Mouse (Mus musculus) regulatory T cell (primary cell): ENCODE data around the gene A530032D15Rik.
"Not testable (repeated sequence)": the region's sequence is repeated elsewhere in the genome, so short reads cannot be mapped to it uniquely, and the experiment has no call there.

ENCODE experiments used
- in situ Hi-C: fragments of 300-600 bp; cut with MboI, MseI; formaldehyde crosslinking; loops from one replicate; pipeline ENCODE4 v1.15.1; 2025; ENCODE audit warnings: high pct_unique_total_duplicates

Gene A530032D15Rik

DNA sequence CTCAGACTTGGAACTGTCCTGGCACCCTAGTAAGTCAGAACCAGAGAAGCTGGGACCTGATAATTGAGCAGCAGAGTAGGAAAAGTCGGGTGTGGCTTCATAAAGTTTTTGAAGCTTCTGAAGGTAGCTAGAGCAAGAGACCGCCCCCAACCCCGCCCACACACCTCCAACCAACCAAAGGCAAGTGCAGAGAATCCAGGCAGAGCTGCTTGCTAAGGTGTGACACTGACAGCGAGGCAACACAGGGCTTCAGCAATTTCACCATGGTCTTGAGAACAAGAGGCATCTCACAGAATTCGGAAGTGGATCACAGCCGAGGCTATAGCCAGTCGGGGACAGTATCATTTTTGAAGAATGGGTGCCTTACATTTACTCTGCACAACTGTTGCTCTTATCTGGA, at the start of gene A530032D15Rik:
Gene A530032D15Rik (minus strand): TSS at position 101 of the 400 bp plus-strand sequence.
- in situ Hi-C loops: loop anchor here (5.0 to 25.0 kb wide), 4 partner anchors 163 to 753 kb away; partner anchors contain the start of genes C130026I21Rik and Sp110

DNA sequence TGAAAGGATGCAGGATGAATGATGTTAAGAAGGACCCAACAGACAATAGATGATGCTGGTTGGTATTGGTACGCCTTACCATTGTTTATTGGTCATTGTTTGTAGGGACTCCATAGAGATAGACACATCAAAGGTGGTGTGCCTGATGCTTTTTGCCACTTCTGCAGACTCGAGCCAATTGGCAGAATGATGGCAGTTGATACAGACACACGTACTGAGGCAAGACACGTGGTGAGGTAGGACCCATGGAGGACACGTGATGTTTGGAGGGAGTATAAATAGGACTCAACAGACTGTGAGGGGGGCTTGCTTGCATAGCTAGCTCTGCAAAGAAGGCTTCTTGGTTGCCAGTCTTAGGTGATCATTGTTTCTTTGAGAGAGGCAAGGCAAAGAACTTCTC, 45.5 kb upstream of the A530032D15Rik start:
- in situ Hi-C loops: not testable (repeated sequence)

DNA sequence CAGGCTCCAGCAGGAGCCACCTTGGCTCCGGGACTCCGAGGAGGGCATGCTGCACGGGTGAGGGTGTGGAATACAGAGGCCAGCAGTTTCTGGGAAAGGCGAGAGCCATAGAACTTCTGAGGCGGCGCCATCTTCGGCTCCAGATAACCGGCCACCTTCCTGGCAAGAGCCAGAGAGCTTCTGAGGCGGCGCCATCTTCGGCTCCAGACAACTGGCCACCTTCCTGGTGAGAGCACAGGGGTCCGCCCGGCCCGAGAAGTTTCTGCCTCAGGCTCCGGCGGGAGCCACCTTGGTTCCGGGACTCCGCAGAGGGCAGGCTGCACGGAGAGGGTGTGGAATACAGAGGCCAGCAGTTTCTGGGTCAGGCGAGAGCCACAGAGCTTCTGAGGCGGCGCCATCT, 24.0 kb upstream of the A530032D15Rik start:
- in situ Hi-C loops: loop anchor here (10.0 kb wide), 1 partner anchor 331 kb away; no protein-coding TSS in a partner anchor

DNA sequence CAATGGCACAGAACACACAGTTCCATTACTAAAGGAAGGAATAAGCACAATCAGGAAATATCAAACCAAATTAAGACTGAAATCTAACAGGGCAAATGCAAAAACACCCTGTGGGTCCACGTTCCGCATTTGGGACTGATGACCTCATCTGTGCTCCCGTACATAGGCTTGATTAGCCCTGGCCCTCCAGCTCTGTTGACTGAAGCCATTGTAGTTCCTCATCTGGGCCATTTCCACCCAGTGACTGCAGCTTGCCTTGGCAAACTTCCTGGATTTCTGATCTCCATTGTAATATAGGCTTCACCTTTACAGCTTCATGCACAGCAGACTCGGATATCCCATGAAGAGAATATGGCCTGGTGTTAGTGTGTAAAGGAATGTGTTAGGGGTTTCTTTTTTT, 12.2 kb upstream of the A530032D15Rik start:
- in situ Hi-C loops: loop anchor here (25.0 kb wide), 2 partner anchors 640 to 740 kb away; no protein-coding TSS in a partner anchor

DNA sequence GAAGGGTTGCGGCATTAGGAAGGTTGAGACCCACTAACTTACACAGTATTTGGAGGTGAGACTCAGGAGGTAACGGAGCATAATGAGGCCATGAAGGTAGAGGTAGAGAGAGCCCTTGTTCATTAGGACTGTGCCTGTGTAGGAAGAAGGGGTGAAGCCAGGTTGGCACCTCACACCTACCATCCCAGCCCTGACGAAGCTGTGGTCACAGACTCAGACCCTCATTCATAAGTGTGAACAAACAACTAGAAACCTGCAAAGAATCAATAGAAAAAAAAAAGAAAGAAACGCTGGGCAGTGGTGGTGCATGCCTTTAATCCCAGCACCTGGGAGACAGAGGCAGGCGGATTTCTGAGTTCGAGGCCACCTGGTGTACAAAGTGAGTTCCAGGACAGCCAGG, 8.7 kb upstream of the A530032D15Rik start:
- in situ Hi-C loops: loop anchor here (5.0 to 25.0 kb wide), 4 partner anchors 126 to 744 kb away; no protein-coding TSS in a partner anchor

DNA sequence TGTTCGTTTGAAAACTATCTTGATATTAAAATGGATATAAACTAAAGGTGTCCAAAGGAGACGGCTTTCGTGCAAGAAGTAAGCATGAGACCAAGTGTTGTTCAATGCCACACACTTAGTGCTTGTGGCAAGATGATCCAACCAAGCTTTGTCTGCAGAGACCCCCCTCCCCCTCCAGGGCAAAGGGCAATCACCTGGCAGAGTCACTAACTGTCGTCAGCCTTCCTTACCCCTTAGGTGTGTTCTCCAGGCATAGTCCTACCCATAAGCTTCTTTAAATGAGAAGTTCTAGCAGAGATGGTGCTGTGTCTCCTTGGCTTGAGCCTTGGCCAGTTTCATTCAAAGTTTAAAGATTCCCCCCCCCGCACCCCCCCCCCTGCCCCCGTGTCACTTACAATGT, 7.9 kb upstream of the A530032D15Rik start:
- in situ Hi-C loops: loop anchor here (5.0 to 25.0 kb wide), 4 partner anchors 125 to 745 kb away; no protein-coding TSS in a partner anchor

DNA sequence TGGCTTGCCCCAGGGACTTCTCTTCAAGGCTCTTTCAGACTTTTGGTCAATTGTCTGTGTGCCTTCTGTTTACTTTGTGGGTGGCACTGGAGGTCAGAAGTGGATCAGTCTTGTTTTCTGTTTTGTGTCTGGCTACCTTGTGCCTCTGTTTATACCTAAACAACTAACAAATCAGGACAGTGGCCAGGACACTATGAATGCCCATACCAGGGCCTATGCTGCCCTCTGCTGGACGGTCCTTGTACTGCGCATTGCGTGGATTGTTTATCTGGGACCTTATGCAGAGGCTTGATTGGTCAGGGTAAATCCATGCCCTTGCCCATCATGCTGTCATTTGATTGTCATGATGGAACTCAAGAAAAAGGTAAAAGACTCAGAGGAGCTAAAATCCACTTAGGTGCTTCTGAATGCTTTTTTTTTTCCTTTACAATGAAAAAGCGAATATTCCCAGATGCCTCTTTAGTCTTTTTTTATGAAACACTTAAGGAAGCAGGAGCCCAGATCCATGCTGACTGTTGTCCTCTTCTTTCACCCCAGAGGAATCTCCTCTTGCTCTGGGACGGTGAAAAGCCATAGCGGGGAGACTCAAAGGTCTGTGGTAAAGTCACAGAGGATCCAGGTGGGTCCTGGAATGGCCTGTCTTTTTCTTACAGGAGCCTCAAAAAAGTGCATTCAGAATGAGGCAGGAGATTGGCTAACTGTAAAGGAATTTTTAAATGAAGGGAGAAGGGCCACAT, 5.2 kb upstream of the A530032D15Rik start:
- in situ Hi-C loops: loop anchor here (5.0 to 25.0 kb wide), 6 partner anchors 123 to 747 kb away; partner anchors contain the start of genes C130026I21Rik and Sp110

DNA sequence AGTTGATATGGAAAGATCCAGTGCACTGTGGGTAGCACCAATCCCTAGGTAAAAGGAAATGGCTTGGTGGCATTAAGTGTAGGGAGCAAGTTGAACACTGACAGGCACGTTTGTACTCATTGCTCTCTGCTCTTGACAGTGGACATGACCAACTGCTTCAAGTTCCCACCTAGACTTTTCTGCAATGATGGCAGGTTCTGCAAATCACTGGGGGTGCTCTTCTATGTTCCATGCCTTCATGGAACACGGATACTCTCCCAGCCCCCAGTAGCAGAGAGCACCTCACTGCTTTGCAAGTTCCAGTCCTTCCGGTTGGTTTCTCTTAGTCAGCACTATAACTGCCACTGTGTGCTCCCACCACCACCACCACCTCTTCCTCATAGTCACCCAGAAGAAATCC, 4.4 kb upstream of the A530032D15Rik start:
- in situ Hi-C loops: loop anchor here (5.0 to 25.0 kb wide), 4 partner anchors 158 to 748 kb away; partner anchors contain the start of genes C130026I21Rik and Sp110

DNA sequence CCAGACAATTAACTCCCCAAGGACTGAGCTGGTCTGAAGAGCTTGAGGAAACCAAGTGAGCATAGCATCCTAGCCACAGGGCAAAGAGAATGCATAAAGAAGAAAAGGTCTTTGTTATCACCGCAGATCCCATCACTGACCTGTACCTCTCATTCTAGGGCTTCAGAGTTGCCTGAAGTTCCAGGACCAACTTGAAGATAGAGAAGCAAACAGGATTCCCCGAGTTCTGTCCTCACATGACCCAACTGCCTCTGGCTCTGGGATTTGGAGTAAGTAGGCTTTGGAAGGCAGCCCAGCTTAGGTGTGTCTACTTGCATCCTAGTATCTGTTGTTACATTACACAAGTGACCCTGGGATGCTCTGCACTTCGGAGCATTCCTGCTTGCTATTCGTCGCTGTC, 3.2 kb upstream of the A530032D15Rik start:
- in situ Hi-C loops: loop anchor here (5.0 to 25.0 kb wide), 4 partner anchors 159 to 749 kb away; partner anchors contain the start of genes C130026I21Rik and Sp110

DNA sequence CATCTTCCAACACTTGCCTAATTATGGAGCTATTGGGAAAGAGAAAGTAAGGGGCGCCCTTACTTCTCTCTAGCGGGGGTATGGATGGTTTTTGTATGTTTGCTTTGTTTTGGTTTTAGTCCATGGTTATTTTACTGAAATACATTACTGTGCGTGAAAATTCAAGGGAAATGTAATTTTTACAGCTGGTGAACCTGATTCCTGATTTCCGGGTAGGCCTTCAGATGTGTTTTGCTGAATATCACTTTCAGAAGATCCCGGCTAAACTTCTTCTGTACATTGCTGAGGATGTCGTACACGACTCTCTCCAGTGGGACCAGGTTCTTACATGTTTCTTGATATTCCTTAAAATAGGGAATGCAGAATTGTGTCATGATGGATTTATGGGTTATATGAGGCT, 2.6 kb upstream of the A530032D15Rik start:
- in situ Hi-C loops: loop anchor here (5.0 to 25.0 kb wide), 4 partner anchors 160 to 750 kb away; partner anchors contain the start of genes C130026I21Rik and Sp110

DNA sequence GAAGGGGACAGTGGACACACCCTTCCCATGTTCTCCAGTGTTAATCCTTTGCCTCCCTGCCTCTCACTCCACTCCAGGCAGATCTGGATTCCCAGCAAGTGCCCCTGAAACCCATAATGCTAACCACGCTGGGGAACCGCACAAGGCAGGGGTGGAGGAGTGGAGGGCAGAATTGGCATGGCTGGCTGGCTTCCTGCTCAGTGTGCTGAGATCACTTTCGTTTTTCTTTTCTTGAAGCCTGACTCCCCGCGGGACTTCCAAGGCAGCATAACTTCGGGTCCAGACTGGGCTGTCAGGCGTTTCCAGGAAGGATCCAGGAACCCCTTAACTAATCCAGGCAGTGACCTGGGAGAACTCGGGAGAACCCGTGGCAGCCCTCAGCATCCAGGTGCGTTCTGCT, 1.9 kb upstream of the A530032D15Rik start:
- in situ Hi-C loops: loop anchor here (5.0 to 25.0 kb wide), 4 partner anchors 161 to 751 kb away; partner anchors contain the start of genes C130026I21Rik and Sp110

DNA sequence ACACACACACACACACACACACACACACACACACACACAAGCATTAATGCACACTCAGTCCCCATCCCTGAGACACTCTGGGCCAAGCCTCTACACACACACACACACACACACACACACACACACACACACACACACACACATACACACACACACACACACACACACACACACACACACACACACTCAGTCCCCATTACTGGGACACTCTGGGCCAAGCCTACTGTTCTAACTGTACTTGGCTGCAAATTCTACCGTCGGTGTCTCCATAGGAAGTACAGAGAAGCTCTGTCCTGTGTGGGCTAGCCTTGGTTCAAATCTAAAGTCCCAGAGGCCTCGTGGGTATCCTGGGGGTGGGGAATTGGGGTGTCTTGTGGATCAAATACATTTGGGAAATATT, 1.2 kb upstream of the A530032D15Rik start:
- in situ Hi-C loops: loop anchor here (5.0 to 25.0 kb wide), 4 partner anchors 161 to 751 kb away; partner anchors contain the start of genes C130026I21Rik and Sp110

DNA sequence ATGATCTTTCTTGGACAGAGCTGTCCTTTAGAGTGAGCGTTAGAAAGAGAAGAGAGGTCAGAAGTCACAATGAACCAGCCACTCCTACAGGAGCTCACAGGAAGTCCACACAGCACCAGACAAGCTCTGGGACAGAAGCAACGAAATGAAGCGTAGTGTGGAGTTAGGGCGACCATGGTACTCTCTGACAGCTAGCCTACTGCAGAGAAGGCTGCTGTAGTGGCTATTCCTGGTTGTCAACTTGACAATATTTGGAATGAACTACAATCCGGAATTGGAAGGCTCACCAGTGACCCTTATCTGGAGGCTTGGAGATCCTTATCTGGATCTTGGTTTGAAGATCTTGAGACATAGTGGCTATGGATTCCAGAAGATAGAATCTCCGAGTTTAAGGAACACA, 3.6 kb downstream of the A530032D15Rik start:
- in situ Hi-C loops: loop anchor here (25.0 kb wide), 2 partner anchors 656 to 756 kb away; no protein-coding TSS in a partner anchor

DNA sequence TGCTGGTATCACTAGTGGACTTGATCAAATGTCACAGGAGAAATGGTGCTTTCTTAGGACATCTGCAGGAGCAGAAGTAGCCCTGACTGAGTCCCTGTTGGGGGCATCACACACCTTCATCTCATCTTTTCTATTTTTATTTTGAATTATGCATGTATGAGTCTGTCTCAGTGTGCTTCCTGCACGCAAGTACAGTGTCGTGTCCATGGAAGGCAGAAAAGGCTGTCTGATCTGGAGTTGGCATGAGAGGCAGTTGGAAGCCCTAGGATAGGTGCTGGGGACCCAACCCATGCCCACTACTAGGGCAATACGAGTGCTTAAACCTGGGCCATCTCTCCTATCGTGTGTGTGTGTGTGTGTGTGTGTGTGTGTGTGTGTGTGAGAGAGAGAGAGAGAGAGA, 4.3 kb downstream of the A530032D15Rik start:
- in situ Hi-C loops: loop anchor here (25.0 kb wide), 2 partner anchors 657 to 757 kb away; no protein-coding TSS in a partner anchor

DNA sequence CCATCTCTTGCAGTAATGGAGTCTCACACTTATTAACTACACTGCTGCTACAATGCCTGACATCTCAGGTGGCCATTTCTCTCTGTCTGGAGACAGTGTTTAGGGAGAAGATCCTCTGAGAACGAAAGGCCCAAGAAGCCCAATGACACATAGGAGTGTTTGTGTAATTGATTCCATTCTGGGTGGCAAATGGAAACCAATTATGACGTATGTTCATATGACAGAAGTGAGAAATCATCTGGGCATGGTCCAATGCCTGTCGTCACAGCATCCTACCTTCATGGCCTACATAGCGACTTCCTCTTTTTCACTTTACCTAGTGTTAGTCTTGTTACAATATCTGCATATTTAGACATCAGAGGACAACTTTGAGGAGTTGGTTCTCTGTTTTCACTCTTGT, 7.9 kb downstream of the A530032D15Rik start:
- in situ Hi-C loops: loop anchor here (25.0 kb wide), 2 partner anchors 661 to 761 kb away; no protein-coding TSS in a partner anchor

DNA sequence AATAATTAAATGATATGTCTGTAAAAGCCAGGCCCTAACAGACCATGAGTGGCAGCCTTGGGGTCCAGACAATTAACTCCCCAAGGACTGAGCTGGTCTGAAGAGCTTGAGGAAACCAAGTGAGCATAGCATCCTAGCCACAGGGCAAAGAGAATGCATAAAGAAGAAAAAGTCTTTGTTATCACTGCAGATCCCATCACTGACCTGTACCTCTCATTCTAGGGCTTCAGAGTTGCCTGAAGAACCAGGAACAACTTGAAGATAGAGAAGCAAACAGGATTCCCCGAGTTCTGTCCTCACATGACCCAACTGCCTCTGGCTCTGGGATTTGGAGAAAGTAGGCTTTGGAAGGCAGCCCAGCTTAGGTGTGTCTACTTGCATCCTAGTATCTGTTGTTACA, 9.8 kb downstream of the A530032D15Rik start, which contains the start of gene Gm10553:
Gene Gm10553 (plus strand): TSS at position 301 of the 400 bp plus-strand sequence.
- in situ Hi-C loops: loop anchor here (25.0 kb wide), 2 partner anchors 662 to 762 kb away; no protein-coding TSS in a partner anchor

DNA sequence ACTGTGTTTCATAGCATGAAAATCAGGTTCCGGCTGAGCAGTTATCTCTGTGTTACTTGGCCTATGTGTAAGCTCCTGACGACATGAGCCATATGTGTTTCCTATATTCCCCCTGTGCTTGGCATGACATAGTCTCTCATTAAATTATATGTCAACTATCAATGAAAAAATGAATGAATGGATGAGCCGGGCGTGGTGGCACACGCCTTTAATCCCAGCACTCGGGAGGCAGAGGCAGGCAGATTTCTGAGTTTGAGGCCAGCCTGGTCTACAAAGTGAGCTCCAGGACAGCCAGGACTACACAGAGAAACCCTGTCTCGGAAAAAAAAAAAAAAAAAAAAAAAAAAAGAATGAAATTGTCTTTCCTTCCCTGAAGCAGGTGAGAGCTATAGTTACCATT, 10.6 kb downstream of the A530032D15Rik start:
- in situ Hi-C loops: not testable (repeated sequence)

DNA sequence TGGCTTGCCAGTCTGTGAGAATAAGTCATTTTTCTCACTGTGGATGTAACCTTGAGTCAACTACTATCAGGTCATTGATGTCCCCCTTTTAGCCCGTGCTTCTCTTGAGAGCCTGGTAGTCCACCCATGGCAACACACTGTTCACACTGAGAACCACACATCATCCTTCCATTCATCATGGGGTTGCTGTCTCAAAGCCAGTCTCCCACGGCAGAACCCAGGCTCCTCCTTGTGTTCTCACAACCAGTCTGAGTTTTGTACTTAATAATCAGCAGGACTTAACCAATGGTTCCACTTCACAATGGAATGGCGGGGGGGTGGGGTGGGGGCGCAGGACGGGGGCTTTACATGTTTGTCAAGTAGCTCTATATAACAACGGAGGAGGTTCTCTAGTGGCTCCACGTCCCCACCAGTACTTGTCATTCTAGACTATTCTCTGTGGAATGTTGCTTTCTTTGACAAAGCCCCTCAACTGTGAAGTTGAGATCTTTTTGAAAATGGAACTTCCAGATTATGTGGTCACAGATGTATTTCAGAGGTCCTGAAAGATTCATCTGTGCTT, 16.6 kb downstream of the A530032D15Rik start:
- in situ Hi-C loops: not testable (repeated sequence)

DNA sequence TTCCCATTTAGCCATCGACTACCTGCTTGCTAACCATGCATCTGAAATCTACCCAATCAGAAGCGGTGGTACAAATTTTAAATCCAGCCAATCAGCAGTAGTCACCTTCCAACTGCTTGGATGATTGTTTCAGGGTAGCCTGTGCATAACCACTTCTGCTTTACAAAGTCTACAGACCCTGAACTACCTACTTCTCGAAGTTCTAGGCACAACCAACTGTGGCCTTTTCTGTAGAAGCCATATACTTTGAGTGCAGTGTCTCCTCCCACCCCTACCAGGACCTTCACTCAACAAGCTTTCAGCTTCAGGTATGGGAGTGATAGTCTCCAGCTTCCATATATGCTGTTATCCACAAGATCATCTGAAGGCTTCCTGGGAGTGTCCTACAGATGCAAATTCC, 17.5 kb downstream of the A530032D15Rik start:
- in situ Hi-C loops: not testable (repeated sequence)

DNA sequence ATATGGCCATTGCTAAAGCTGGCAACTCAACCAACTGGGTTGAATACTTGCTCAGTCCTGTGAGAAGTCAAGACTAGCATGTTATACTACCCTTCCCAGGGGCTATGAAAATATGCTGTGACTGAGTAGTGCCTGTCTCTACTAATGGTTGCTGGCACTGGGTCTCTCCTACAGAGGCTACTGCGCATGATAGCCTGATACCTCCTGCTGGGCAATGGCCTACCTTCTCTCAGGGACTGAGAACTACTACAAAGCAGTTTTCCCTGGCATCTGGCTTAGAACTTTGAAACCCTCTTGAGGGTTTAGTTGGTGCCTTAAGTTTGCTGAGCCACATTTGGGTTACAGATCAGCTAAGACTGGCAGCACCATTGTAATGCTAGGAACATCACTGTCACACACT, 23.4 kb downstream of the A530032D15Rik start:
- in situ Hi-C loops: not testable (repeated sequence)

DNA sequence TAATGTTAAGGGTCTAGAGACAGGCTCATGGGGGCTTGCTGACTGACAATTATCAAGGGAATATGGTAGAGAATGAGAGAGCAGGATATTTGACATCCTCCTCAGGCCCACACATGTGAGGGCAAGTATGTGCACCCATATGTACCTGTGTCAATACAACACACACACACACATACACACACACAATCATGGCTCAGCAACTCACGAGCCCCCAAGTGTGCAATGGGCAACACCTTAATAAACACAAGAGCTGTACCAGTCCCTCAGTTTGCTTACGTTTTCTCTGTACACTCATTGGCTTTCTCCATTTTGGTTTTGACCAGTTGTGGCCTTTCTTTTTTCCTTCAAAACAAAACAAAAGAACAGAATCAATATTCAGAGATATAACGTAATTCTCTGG, 24.9 kb downstream of the A530032D15Rik start:
- in situ Hi-C loops: not testable (repeated sequence)

DNA sequence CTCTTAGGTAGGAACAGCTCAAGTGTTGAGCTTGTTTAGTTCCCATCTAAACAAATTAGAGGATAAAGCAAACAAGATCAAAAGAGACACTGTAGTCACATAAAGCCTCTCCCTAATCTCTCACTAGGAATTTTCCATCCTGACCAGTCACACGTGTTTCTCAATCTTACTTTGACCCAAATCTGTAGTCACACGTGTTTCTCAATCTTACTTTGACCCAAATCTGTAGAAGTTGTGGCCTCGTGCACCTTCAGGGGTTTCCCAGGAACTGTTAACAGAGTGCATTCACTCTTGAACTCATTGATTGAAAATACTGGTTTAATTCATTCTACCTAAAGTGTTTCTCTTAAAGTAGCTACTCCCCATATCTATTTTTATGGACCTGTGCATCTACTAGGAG, 36.6 kb downstream of the A530032D15Rik start:
- in situ Hi-C loops: loop anchor here (5.0 to 10.0 kb wide), 4 partner anchors 114 to 564 kb away; no protein-coding TSS in a partner anchor
